Mouse (Mus musculus) embryonic fibroblast, embryonic 13.5 days (primary cell): ENCODE data around the gene Lrguk.

Experiments
- CTCF ChIP-seq: IDR thresholded peaks from 2 replicates; pipeline ENCODE4 v1.5.1; 2011; ENCODE audit warnings: mild to moderate bottlenecking, control low read depth, low read length, moderate library complexity, borderline replicate concordance; ENCODE audit not compliant: insufficient read depth
- POLR2A ChIP-seq: IDR thresholded peaks from 2 replicates; pipeline ENCODE4 v1.6.1; 2011; ENCODE audit warnings: low read depth, mild to moderate bottlenecking, control low read depth, low read length, moderate library complexity

- TF ChIP-seq CTCF (no peak), POLR2A (no peak)
Observed at GRCm38 (mm10) chr6:34044228-34044811, 15.1 kb downstream of the Lrguk start.
